Mouse (Mus musculus) heart, adult 2 months (tissue): ENCODE data around the gene Mnat1.

Source experiments
- CTCF ChIP-seq: fragments of 200-600 bp; IDR thresholded peaks from 2 replicates; pipeline ENCODE4 v1.8.1; 2022; ENCODE audit warnings: antibody characterized with exemption, mild to moderate bottlenecking, moderate library complexity
- EP300 ChIP-seq: fragments of 200-500 bp; IDR thresholded peaks from 2 replicates; pipeline ENCODE4 v1.6.1; 2011; ENCODE audit warnings: low read depth, low read length, control low read depth; ENCODE audit not compliant: insufficient read depth
- POLR2A ChIP-seq: fragments of 200-500 bp; IDR thresholded peaks from 2 replicates; pipeline ENCODE4 v1.6.1; 2011; ENCODE audit warnings: mild to moderate bottlenecking, low read depth, low read length, control low read depth; ENCODE audit not compliant: insufficient read depth

DNA sequence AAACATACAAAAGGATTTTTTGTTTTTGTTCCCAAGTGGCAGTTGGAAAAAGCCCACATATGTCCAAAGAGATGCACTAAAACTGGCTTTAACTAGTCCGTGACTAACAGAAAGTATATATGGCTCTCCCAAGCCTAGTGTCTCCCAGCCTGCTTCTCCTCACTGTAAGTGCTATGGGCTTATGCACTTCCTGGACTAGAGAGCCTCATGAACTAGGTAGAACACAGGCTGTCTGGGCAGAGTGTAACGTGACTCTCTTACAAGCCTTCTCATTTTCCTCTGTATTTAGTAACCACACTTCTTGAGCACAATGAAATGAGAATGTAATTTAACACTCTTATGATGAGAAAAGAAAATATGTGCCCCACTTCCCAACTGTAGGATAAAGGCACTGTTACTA is 185.2 kb downstream of the Mnat1 start:
- TF ChIP-seq CTCF, result no peak
- no peak for TF ChIP-seq POLR2A
- no peak for TF ChIP-seq EP300
